Mouse (Mus musculus) heart, adult 2 months (tissue): Measurements from ENCODE around the gene Bcas1.

Source experiments
- CTCF ChIP-seq: fragments of 200-600 bp; IDR thresholded peaks from 2 replicates; pipeline ENCODE4 v1.8.1; 2022; ENCODE audit warnings: antibody characterized with exemption, mild to moderate bottlenecking, moderate library complexity
- EP300 ChIP-seq: fragments of 200-500 bp; IDR thresholded peaks from 2 replicates; pipeline ENCODE4 v1.6.1; 2011; ENCODE audit warnings: low read depth, low read length, control low read depth; ENCODE audit not compliant: insufficient read depth
- POLR2A ChIP-seq: fragments of 200-500 bp; IDR thresholded peaks from 2 replicates; pipeline ENCODE4 v1.6.1; 2011; ENCODE audit warnings: mild to moderate bottlenecking, low read depth, low read length, control low read depth; ENCODE audit not compliant: insufficient read depth

- no peak for TF ChIP-seq POLR2A
- no peak for TF ChIP-seq EP300
- TF ChIP-seq CTCF: no peak
Measured at GRCm38 (mm10) chr2:170411490-170412168, 16.0 kb downstream of the Bcas1 start.
